Mouse (Mus musculus) neural tube, embryonic 12.5 days (tissue): ENCODE results near the gene Sec1. TPM values are rescaled to one million over a fixed set of nuclear protein-coding genes. Genes with fewer than 3 reads are reported as not detected.

Experiments
- ATAC-seq: fragments of 200-750 bp; cut with Nextera tagmentation; 2 replicates; pipeline ENCODE4 v1.8.0; 2017; ENCODE audit warnings: low read depth, mild to moderate bottlenecking, moderate TSS enrichment, moderate library complexity; ENCODE audit not compliant: low FRiP score
- H3K27ac ChIP-seq: fragments of 300-500 bp; sonication (generic); 2 replicates; pipeline ENCODE4 v1.5.1; 2016
- H3K27me3 ChIP-seq: fragments of 300-500 bp; sonication (generic); replicated peaks from 2 replicates; pipeline ENCODE4 v1.6.1; 2016; ENCODE audit warnings: mild to moderate bottlenecking
- H3K36me3 ChIP-seq: fragments of 300-500 bp; sonication (generic); 2 replicates; pipeline ENCODE4 v1.6.1; 2016; ENCODE audit warnings: mild to moderate bottlenecking
- H3K4me1 ChIP-seq: fragments of 300-500 bp; sonication (generic); 2 replicates; pipeline ENCODE4 v1.6.1; 2016
- H3K4me2 ChIP-seq: fragments of 300-500 bp; sonication (generic); replicated peaks from 2 replicates; pipeline ENCODE4 v1.6.1; 2016; ENCODE audit warnings: mild to moderate bottlenecking
- H3K4me3 ChIP-seq: fragments of 300-500 bp; sonication (generic); 2 replicates; pipeline ENCODE4 v1.5.1; 2016
- H3K9ac ChIP-seq: fragments of 300-500 bp; sonication (generic); 2 replicates; pipeline ENCODE4 v1.6.1; 2016; ENCODE audit warnings: mild to moderate bottlenecking
- H3K9me3 ChIP-seq: fragments of 300-500 bp; sonication (generic); 2 replicates; pipeline ENCODE4 v1.6.1; 2016; ENCODE audit warnings: mild to moderate bottlenecking
- WGBS: fragments of 180-500 bp; shearing (Covaris S2); methylation state at CpG from one replicate; pipeline ENCODE4 v1.1.7; 2016; 5-methylcytosine and 5-hydroxymethylcytosine counted together
- polyA plus RNA-seq: library from polyadenylated mRNA; unstranded; fragments of >200 nt; fragmentation: Nextera tagmentation; extraction: Ambion mirVana; gene quantifications from 2 replicates; pipeline ENCODE4 v1.2.1, GENCODE M21; 2016

The Sec1 gene
- polyA plus RNA-seq, 1 experiment from 2014 or later = 1.2 TPM

DNA sequence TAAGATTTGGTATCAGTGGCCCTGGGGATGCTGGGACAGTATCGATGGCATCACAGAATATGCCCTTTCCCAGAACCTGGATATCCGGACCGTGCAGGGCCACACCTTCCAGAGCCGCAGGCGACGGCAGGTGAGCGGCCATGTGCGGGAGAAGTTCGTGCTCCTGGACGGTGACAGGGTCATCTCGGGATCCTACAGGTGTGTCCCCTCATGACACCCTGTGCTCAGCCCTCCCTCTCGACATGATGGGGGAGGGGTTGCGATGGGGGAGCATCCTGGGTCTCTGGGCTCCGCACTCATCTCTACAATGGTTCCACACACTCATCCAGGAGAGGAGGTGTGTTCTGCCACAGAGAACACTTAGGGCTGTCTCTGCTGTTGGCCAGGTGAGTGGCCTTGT, 29.6 kb upstream of the Sec1 start:
- Histone ChIP-seq H3K27ac (no peak overlapping the region), H3K9ac (no peak overlapping the region), H3K4me3 (no peak overlapping the region), H3K36me3 (peaks cover 87% of the 10 kb centered on the region), H3K4me1 (peaks cover 13% of the 10 kb centered on the region), H3K27me3 (no peaks in the 10 kb centered on the region), H3K9me3 (no peaks in the 10 kb centered on the region), H3K4me2 (no peak overlapping the region)
- 96% methylated on average over 14 of the region's 14 CpGs for WGBS
- ATAC-seq = no peak

DNA sequence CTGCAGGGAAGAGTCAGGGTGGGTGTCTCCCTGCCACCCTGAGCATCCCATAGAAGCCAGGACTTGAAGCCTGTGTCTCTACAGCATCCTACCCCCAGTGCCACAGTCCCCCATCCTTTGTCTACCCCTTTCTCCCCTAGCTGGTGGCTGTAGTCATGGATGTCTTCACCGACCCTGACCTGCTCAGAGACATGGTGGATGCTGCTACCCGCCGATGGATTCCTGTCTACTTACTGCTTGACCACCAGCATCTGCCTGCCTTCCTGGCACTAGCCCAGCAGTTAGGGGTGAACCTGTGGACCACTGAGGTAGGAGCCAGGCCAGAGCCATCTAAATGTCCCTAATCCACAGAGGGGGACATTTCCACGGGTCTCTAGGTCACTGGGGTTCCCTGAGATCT, 29.1 kb upstream of the Sec1 start:
- H3K9ac ChIP-seq = no peak overlapping the region
- H3K4me3 ChIP-seq = no peak overlapping the region
- 86% methylated on average over 4 of the region's 4 CpGs for WGBS
- no peak overlapping the region for H3K27ac ChIP-seq
- peaks cover 87% of the 10 kb centered on the region for H3K36me3 ChIP-seq
- H3K4me2 ChIP-seq = no peak overlapping the region
- H3K27me3 ChIP-seq = no peaks in the 10 kb centered on the region
- H3K4me1 ChIP-seq = peaks cover 16% of the 10 kb centered on the region
- no peak for ATAC-seq
- no peaks in the 10 kb centered on the region for H3K9me3 ChIP-seq

DNA sequence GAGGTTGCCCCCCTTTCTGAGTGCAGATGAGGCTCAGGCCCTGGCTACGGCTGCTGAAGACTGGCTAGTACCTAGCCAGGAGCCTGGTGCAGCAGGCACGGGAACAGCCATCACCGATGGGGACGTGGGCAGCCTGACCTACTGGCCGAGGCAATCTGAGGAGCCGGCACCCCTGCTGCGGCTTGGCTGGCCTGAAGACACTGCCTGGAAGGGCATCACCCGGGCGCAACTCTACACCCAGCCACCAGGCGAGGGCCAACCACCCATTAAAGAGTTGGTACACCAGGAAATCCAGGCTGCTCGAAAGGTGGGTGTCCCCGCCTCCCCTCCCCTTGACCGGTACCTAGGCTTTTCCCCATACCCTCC, 28.1 kb upstream of the Sec1 start:
- H3K36me3 ChIP-seq = peaks cover 82% of the 10 kb centered on the region
- no peak overlapping the region for H3K4me2 ChIP-seq
- no peak overlapping the region for H3K4me3 ChIP-seq
- H3K9ac ChIP-seq = no peak overlapping the region
- H3K27me3 ChIP-seq = no peaks in the 10 kb centered on the region
- H3K4me1 ChIP-seq = peaks cover 16% of the 10 kb centered on the region
- no peaks in the 10 kb centered on the region for H3K9me3 ChIP-seq
- no peak for ATAC-seq
- no peak overlapping the region for H3K27ac ChIP-seq
- 83% methylated on average over 13 of the region's 13 CpGs for WGBS

DNA sequence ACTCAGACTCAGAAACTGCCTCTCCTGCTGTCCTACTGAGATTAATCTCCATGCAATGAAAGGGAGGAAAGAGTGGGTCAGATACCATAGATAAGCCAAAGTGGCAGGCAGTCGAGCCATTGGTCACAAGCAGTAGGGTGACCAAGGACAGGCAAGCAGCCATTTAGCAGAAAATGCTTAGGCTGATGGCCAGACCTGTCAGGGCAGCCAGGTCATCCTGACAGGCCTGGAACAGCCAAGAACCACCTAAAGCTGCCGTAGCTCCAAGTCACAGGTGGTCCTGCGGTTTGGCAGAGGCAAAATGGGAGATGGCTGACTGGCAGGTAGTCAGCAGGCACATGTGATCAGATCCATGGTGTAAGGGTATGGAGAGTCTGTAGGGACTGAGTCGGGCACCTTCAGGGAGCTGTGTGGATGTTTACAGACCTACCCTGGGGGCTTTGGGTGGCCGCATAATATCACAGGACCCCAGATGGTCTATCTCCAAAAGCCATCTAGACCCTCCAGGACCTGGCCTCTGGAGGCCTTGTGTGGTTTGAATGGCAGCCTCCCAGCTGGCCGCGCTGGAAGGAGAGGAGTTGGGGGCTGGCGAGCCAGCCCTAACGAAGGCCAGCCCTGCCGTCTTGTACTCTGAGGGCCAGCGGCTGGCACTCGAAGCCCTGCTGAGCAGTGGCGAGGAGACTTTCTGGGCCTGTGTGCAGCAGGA, 27.6 kb upstream of the Sec1 start:
- Histone ChIP-seq H3K27me3 (no peaks in the 10 kb centered on the region), H3K4me3 (no peak overlapping the region), H3K4me1 (peaks cover 21% of the 10 kb centered on the region), H3K36me3 (peaks cover 77% of the 10 kb centered on the region), H3K27ac (no peak overlapping the region), H3K9me3 (no peaks in the 10 kb centered on the region), H3K9ac (no peak overlapping the region), H3K4me2 (no peak overlapping the region)
- WGBS = 70% methylated on average over 13 of the region's 13 CpGs
- ATAC-seq = no peak

DNA sequence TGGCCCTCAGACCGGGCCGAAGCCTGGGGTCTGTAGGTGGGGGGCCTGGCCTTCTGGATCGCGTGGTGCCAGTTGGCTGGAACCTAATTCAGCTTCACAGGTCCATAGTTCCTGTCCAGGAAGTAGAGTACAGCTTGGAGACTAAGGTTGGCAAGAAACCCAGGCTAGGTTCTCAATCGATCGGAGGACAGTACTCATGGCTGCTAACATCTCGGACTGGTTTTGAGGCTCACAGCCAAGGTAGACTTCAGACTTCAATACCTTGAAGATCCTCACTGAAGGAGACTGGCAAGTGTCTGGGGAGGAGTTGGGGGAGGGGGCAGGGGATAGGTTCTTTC, 27.0 kb upstream of the Sec1 start:
- 81% methylated on average over 7 of the region's 7 CpGs for WGBS
- Histone ChIP-seq H3K9ac (no peak overlapping the region), H3K36me3 (peaks cover 72% of the 10 kb centered on the region)

DNA sequence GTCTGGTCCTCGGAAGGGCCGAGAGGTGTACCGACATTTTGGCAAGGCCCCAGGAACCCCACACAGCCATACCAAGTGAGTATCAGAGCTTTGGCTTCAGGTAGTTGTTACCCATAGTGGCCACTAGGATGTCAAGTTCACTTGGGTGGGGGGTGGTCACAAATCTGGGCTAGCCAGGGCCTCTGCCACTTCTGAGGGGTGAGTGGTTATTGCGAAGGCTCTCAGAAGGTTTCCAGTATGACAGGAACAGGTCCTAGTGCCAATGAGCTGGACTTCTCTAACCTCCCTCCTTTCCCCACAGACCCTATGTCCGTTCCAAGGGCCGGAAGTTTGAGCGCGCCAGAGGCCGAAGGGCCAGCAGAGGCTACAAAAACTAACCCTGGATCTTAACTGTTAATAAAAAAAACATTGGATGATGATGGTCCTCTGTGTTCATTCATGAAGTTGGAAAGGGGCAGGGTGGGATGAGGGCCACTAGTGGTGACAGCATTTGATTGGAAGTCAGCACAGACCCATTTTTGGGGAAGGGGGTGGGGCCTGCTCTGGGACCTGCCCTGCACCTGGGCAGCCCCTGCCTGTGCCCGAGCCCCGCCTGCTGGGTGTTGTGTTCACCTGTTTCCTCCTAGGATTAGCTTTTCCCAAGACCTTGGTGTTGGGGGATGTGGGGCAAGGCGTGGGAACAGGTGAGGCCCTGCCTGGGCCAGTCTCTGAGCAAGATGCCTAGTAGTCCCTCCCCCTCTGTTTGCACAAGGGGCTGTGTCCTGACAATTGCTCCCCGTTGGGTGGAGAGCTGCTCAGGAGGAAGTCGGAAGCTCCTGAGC, 26.4 kb upstream of the Sec1 start, which contains the start of gene Fam83e:
Gene Fam83e (plus strand): TSS at position 800 of the 821 bp plus-strand sequence.
- Histone ChIP-seq H3K4me3 (no peak within 1 kb of the TSS), H3K9ac (0 out of 2 replicates have a peak within 1 kb of the TSS, but pooled peaks have one; percentile 92), H3K9me3 (no peaks in the 10 kb centered on the region), H3K27ac (no peak within 1 kb of the TSS), H3K4me1 (peaks cover 32% of the 10 kb centered on the region), H3K36me3 (peaks cover 66% of the 10 kb centered on the region), H3K4me2 (no peak within 1 kb of the TSS; the same call in 1 of the 2 replicates), H3K27me3 (no peaks in the 10 kb centered on the region)
- 83% methylated on average over 14 of the region's 14 CpGs for WGBS
- ATAC-seq = no peak

More for the DNA sequence above, 27.0 kb upstream of the Sec1 start:
- Histone ChIP-seq H3K4me1 (peaks cover 27% of the 10 kb centered on the region), H3K9me3 (no peaks in the 10 kb centered on the region), H3K4me3 (no peak overlapping the region), H3K27ac (no peak overlapping the region), H3K4me2 (no peak overlapping the region), H3K27me3 (no peaks in the 10 kb centered on the region)
- no peak for ATAC-seq

DNA sequence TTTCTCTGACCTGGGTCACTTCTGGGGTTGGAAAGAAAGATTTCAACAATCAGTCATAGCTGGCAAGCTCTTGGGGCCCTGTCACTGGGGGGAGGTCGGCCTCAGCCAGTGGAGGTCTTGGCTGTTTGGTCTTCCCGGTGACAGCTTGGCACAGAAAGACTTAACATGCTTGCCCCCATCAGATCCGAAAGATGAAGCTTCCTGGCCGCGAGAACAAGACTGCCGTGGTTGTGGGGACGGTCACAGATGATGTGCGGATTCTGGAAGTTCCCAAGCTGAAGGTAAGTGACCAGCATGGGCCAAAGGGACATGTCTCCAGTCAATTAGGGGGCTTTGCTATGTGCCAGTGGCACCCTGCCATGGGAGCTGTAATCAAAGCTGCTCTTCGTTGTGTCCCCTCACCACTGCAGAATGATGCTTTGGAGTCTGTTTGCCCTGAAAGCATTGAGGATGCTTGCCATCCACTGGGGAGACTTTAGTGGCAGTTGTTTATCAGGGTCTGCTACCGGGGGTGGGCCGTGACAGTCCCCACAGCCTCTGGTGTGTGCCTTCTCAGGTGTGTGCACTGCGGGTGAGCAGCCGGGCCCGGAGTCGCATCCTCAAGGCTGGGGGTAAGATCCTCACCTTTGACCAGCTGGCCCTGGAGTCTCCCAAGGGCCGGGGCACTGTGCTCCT, 25.7 kb upstream of the Sec1 start:
- Histone ChIP-seq H3K36me3 (peaks cover 58% of the 10 kb centered on the region), H3K9me3 (no peaks in the 10 kb centered on the region), H3K4me2 (peak overlapping the region; percentile 93), H3K27me3 (no peaks in the 10 kb centered on the region), H3K9ac (0 out of 2 replicates have a peak overlapping the region, but pooled peaks have one; percentile 92), H3K27ac (no peak overlapping the region), H3K4me3 (no peak overlapping the region), H3K4me1 (peaks cover 35% of the 10 kb centered on the region)
- no peak for ATAC-seq
- WGBS = 92% methylated on average over 16 of the region's 16 CpGs

DNA sequence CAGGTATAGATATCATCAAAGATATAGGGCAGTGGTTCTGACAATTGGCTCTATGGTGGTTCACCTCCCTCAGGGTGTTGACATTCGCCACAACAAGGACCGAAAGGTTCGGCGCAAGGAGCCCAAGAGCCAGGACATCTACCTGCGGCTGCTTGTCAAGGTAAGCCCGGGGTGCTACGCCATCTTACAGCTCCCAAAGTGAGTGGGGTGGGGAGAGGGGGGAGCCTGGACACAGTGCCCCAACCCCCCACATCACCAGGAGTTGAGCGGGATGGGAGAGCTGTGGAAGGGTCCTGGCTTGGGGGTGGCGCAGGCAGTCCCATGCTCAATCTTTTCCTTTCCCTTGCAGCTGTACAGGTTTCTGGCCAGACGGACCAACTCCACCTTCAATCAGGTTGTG, 25.0 kb upstream of the Sec1 start:
- Histone ChIP-seq H3K9me3 (no peaks in the 10 kb centered on the region), H3K27me3 (no peaks in the 10 kb centered on the region), H3K4me1 (peaks cover 42% of the 10 kb centered on the region), H3K9ac (peak overlapping the region; percentile 92), H3K4me3 (peak overlapping the region; percentile 91), H3K27ac (no peak overlapping the region), H3K4me2 (peak overlapping the region; percentile 93), H3K36me3 (peaks cover 51% of the 10 kb centered on the region)
- WGBS = 84% methylated on average over 10 of the region's 10 CpGs
- no peak for ATAC-seq

DNA sequence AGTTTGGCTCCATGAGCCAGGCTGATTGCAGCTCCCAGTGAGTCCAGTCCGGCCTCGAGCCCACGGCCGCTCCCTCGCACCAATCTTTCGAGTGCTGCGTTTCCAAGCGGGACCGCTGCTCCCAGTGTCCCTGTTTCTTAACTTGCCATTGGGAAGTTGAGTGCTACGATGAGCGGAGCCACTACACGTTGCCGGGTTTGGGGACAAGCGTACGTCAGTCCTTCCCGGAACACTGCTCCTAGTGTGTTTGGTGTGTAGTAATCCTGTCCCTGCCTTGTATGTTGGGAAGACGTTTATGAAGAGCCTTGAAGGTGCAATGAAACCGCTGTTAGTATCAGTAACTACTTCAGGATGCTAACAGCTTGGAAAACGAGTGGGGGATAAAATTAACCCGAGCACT, 24.1 kb upstream of the Sec1 start:
- WGBS = under 1% methylated on average over 20 of the region's 20 CpGs
- Histone ChIP-seq H3K36me3 (peaks cover 45% of the 10 kb centered on the region), H3K4me2 (peak overlapping the region; percentile 93), H3K27me3 (no peaks in the 10 kb centered on the region), H3K9me3 (no peaks in the 10 kb centered on the region), H3K4me3 (peak overlapping the region; percentile 91), H3K4me1 (peaks cover 44% of the 10 kb centered on the region), H3K9ac (peak overlapping the region; percentile 92), H3K27ac (peak overlapping the region; percentile 67)
- ATAC-seq = no peak; the same call in 1 of the 2 replicates

DNA sequence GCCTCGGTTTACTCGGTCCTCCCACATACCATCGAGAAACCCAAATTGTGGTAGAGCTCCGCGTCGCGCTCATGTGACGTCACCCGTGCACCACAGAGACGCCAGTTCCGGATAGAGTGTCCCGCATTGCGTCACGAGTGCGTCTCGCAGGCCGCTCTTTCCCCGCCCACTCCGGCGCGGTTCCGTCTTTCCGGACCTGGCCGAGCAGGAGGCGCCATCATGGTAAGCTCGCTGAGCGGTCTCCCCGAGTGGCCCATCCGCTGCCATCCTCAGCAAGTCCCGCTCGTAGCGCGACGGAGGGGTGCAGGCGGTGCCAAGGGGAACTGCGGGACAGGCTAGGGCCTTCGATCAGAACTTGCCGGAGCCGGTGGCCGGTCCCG, 23.7 kb upstream of the Sec1 start, which contains the start of gene Sphk2:
Gene Sphk2 (minus strand): TSS at position 85 of the 380 bp plus-strand sequence.
- peak within 1 kb of the TSS; percentile 92 for H3K9ac ChIP-seq
- WGBS = under 1% methylated on average over 41 of the region's 41 CpGs
- H3K36me3 ChIP-seq = peaks cover 45% of the 10 kb centered on the region
- H3K27me3 ChIP-seq = no peaks in the 10 kb centered on the region
- peak within 1 kb of the TSS; percentile 93 for H3K4me2 ChIP-seq
- peak; percentile 67 for ATAC-seq
- H3K27ac ChIP-seq = peak within 1 kb of the TSS; percentile 67
- H3K9me3 ChIP-seq = no peaks in the 10 kb centered on the region
- peaks cover 44% of the 10 kb centered on the region for H3K4me1 ChIP-seq
- H3K4me3 ChIP-seq = peak within 1 kb of the TSS; percentile 91

DNA sequence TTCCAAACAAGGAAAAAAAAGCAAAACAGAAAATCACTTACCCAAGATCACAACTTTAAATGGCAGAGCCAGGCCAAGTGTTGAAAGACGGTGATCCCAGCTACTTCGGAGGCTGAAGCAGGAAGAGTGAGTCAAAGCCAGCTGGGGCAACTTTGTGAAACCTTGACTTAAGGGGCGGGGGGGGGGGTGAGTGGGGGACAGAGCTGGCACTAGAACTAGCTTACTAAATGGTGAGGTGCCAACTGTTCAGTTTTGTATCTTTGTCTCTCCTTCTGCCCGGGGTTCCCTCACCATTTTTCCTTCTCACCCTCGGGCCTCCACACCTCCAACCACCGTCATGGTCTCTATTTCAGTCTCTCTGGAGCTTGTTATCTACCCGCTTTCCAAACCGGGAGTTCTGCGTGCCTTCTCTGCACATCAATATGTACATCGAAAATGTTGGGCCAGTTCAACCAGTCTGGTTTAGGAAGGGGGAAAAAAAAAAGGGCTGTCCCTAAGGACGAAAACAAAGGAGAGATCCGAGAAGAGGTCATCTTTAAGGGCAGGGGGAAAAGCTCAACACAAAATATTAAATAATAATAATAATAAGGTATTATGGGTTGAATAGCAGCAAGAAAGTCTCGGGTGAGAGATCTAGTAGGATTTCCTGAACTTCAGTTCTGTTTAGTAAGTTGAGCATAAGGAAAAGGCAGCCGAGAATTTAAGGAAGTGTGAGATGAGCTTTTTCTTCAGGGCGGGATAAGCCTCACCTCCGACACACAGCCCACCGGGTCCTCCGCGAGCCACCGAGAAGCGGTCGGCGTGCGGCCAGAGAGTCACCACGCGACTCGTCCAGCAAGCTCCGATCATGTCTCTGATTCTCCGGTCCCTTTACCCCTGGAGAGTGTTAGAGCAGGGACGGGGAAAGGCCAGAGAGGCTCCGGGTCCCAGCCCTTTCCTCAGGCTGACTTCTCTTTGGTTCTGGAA, 23.0 kb upstream of the Sec1 start:
- Histone ChIP-seq H3K4me2 (peak overlapping the region; percentile 93), H3K9me3 (no peaks in the 10 kb centered on the region), H3K4me3 (peak overlapping the region; percentile 91), H3K4me1 (peaks cover 44% of the 10 kb centered on the region), H3K27ac (peak overlapping the region; percentile 50), H3K27me3 (no peaks in the 10 kb centered on the region), H3K9ac (peak overlapping the region; percentile 73), H3K36me3 (peaks cover 45% of the 10 kb centered on the region)
- ATAC-seq = peak; percentile 25
- WGBS = 12% methylated on average over 31 of the region's 31 CpGs
